Mouse (Mus musculus): Measurements from ENCODE around the gene Als2. TPM values are rescaled to one million over a fixed set of nuclear protein-coding genes. Genes with fewer than 3 reads are reported as not detected.

Gene Als2
- polyA plus RNA-seq, 2 experiments = 3.7 to 4.1 TPM

DNA sequence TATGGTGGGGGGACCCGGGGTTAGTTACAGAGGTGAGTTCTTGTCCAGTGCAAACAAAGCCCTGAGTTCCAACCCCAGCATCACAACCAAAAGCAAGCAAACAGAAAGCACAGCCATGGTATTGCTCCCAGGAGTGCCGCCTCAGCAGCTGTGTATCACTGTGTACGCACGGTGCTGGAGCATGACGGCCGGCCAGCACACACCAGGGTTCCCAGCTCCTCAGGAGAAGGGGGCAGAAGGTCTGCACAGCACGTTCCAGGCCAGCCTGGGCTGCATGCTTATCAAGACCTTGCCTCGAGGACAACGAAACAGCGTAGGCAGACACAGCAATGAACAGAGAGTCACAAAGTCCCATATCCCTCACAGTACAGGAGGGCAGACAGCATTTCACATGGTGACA lies 34.7 kb downstream of the Als2 start:
- Histone ChIP-seq H3K36me3 (replicated peaks; ENCODE audit: control insufficient read depth, insufficient read depth, low read depth) (no peaks in the 10 kb centered on the region), H3K27me3 (ENCODE audit: control insufficient read depth, insufficient read depth, low read length) (no peaks in the 10 kb centered on the region), H3K4me3 (ENCODE audit: insufficient read depth in 1 of 2, low read depth in 2 of 2, low read length in 2 of 2) (no peak overlapping the region), H3K4me2 (ENCODE audit: low read depth) (no peak overlapping the region), H3K9me3 (ENCODE audit: control insufficient read depth, low read length) (no peaks in the 10 kb centered on the region), H3K9ac (replicated peaks) (no peak overlapping the region), H3K4me1 (replicated peaks; ENCODE audit: control insufficient read depth in 2 of 2, insufficient read depth in 2 of 2, low read length in 1 of 2) (no peaks in the 10 kb centered on the region; a peak in 1 of 4 replicates), H3K27ac (no peak overlapping the region)
- WGBS (ENCODE audit: insufficient replicate concordance) = 77% methylated on average over 10 of the region's 10 CpGs
- ATAC-seq (ENCODE audit: insufficient read depth) = no peak
- TF ChIP-seq CTCF (IDR thresholded peaks at IDR 0.05; ENCODE audit: low read depth) = no peak
- no peak for TF ChIP-seq EP300 (IDR thresholded peaks at IDR 0.05; ENCODE audit: low read depth)
- DNase-seq (ENCODE audit: low read depth in 3 of 3, low spot score in 3 of 3) = no peak

DNA sequence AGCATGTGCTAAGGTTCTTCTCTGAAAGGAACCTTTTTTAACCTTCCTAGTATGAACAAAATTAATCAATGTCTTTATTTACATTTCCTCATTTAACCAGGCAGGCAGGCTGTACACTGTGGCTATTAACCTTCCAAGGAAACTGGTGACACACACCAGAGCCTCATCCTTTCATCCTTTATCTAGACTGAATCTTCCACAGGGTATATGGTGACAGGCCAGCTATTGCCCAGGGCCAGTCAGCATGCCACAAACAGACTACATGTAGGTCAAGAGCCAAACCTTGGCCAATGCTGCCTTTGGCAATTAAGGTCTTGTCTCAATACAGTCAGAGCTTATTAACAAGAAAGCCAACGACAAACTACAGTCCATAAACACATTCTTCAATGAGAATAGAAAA lies 35.5 kb downstream of the Als2 start:
- no peaks in the 10 kb centered on the region for H3K9me3 ChIP-seq (ENCODE audit: control insufficient read depth, low read length)
- TF ChIP-seq EP300 (IDR thresholded peaks at IDR 0.05; ENCODE audit: low read depth) = no peak
- no peak for TF ChIP-seq CTCF (IDR thresholded peaks at IDR 0.05; ENCODE audit: low read depth)
- DNase-seq (ENCODE audit: low read depth in 3 of 3, low spot score in 3 of 3) = no peak
- ATAC-seq (ENCODE audit: insufficient read depth) = no peak
- H3K4me1 ChIP-seq (replicated peaks; ENCODE audit: control insufficient read depth in 2 of 2, insufficient read depth in 2 of 2, low read length in 1 of 2) = no peaks in the 10 kb centered on the region; a peak in 1 of 4 replicates
- H3K9ac ChIP-seq (replicated peaks) = no peak overlapping the region
- H3K36me3 ChIP-seq (replicated peaks; ENCODE audit: control insufficient read depth, insufficient read depth, low read depth) = no peaks in the 10 kb centered on the region
- no peak overlapping the region for H3K27ac ChIP-seq
- no peaks in the 10 kb centered on the region for H3K27me3 ChIP-seq (ENCODE audit: control insufficient read depth, insufficient read depth, low read length)
- no peak overlapping the region for H3K4me3 ChIP-seq (ENCODE audit: insufficient read depth in 1 of 2, low read depth in 2 of 2, low read length in 2 of 2)
- no peak overlapping the region for H3K4me2 ChIP-seq (ENCODE audit: low read depth)
- WGBS (ENCODE audit: insufficient replicate concordance) = 56% methylated on average over 1 of the region's 1 CpGs

DNA sequence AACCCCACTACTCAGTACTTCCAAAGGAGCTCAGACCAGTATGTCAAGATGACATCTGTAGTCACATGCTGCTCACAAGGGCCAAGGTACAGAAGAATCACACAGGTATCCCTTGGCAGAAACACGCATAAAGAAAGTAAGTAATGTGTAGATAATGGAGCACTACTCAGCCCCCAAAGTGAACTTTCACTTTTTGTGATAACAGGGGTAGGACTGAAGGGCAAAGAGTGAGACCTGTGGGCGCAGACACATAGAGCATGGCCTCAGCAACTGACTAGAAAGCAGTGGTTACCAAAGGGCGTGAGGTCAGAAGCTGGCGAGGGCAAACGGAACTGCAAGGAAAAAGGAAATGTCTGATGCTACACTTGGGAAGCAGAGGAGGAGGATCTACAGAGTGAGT lies 36.1 kb downstream of the Als2 start:
- no peak overlapping the region for H3K27ac ChIP-seq

DNA sequence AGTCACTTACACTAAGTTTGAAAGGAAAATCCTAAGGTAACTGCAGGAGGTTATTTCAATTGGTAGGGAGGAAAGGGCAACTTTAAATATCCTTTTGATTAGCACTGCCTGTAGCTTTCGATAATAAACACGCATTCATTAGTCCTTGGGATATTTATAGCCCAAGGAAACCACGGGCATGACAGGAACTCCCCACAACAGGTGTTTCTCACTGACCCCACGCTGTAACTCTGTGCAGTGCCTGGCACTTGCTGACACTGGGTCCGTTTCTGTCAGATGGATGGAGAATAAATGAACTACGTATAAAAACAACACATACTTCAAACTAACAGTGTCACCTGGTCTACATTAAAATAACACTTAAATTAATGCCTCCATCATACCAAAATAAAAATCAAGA lies 42.1 kb downstream of the Als2 start:
- Histone ChIP-seq H3K9me3 (ENCODE audit: control insufficient read depth, low read length) (no peaks in the 10 kb centered on the region), H3K4me1 (replicated peaks; ENCODE audit: control insufficient read depth in 2 of 2, insufficient read depth in 2 of 2, low read length in 1 of 2) (no peaks in the 10 kb centered on the region), H3K9ac (replicated peaks) (no peak overlapping the region), H3K27ac (no peak overlapping the region), H3K27me3 (ENCODE audit: control insufficient read depth, insufficient read depth, low read length) (no peaks in the 10 kb centered on the region), H3K36me3 (replicated peaks; ENCODE audit: control insufficient read depth, insufficient read depth, low read depth) (no peaks in the 10 kb centered on the region), H3K4me3 (ENCODE audit: insufficient read depth in 1 of 2, low read depth in 2 of 2, low read length in 2 of 2) (no peak overlapping the region), H3K4me2 (ENCODE audit: low read depth) (no peak overlapping the region)
- WGBS (ENCODE audit: insufficient replicate concordance) = 20% methylated on average over 6 of the region's 6 CpGs
- ATAC-seq (ENCODE audit: insufficient read depth) (no peak), DNase-seq (ENCODE audit: low read depth in 3 of 3, low spot score in 3 of 3) (no peak)
- TF ChIP-seq CTCF (IDR thresholded peaks at IDR 0.05; ENCODE audit: low read depth) = no peak
- TF ChIP-seq EP300 (IDR thresholded peaks at IDR 0.05; ENCODE audit: low read depth) = no peak

More for the DNA sequence above, 36.1 kb downstream of the Als2 start:
- Histone ChIP-seq H3K27me3 (ENCODE audit: control insufficient read depth, insufficient read depth, low read length) (no peaks in the 10 kb centered on the region), H3K4me3 (ENCODE audit: insufficient read depth in 1 of 2, low read depth in 2 of 2, low read length in 2 of 2) (no peak overlapping the region), H3K4me1 (replicated peaks; ENCODE audit: control insufficient read depth in 2 of 2, insufficient read depth in 2 of 2, low read length in 1 of 2) (no peaks in the 10 kb centered on the region; a peak in 1 of 4 replicates), H3K36me3 (replicated peaks; ENCODE audit: control insufficient read depth, insufficient read depth, low read depth) (no peaks in the 10 kb centered on the region), H3K4me2 (ENCODE audit: low read depth) (no peak overlapping the region), H3K9me3 (ENCODE audit: control insufficient read depth, low read length) (no peaks in the 10 kb centered on the region), H3K9ac (replicated peaks) (no peak overlapping the region)
- no peak for ATAC-seq (ENCODE audit: insufficient read depth)
- no peak for DNase-seq (ENCODE audit: low read depth in 3 of 3, low spot score in 3 of 3)
- TF ChIP-seq CTCF (IDR thresholded peaks at IDR 0.05; ENCODE audit: low read depth) (no peak), EP300 (IDR thresholded peaks at IDR 0.05; ENCODE audit: low read depth) (no peak)
- 64% methylated on average over 5 of the region's 5 CpGs for WGBS (ENCODE audit: insufficient replicate concordance)

DNA sequence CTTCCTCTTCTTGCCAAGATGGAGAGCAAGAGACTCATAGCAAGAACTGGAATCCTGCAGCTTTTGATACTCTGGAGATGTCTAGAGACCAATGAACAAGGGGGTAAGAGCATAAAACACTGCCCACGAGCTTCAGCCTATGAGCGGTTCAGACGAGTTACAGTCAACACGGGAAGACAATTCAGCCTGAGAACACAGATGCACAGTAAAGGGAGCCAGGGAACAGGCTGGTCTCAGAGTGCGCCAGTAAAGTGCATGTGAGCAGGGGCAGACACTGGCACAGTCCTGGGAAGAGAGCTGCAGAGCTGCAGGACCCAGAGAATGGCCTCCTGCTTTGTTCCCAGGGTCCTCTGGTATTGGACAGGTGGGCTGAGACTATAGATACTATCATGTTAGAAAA lies 49.2 kb downstream of the Als2 start:
- H3K9me3 ChIP-seq (ENCODE audit: control insufficient read depth, low read length) = no peaks in the 10 kb centered on the region
- no peak overlapping the region for H3K9ac ChIP-seq (replicated peaks)
- no peak overlapping the region for H3K4me2 ChIP-seq (ENCODE audit: low read depth)
- 67% methylated on average over 5 of the region's 5 CpGs for WGBS (ENCODE audit: insufficient replicate concordance)
- 0 out of 4 replicates have a peak, but pooled peaks cover 0 to 2% of the 10 kb centered on the region in 2 experiments for H3K4me1 ChIP-seq (replicated peaks; ENCODE audit: control insufficient read depth in 2 of 2, insufficient read depth in 2 of 2, low read length in 1 of 2)
- TF ChIP-seq EP300 (IDR thresholded peaks at IDR 0.05; ENCODE audit: low read depth) = no peak
- no peak for TF ChIP-seq CTCF (IDR thresholded peaks at IDR 0.05; ENCODE audit: low read depth)
- ATAC-seq (ENCODE audit: insufficient read depth) (no peak), DNase-seq (ENCODE audit: low read depth in 3 of 3, low spot score in 3 of 3) (no peak)
- no peak overlapping the region for H3K27ac ChIP-seq
- H3K4me3 ChIP-seq (ENCODE audit: insufficient read depth in 1 of 2, low read depth in 2 of 2, low read length in 2 of 2) = no peak overlapping the region
- 0 out of 2 replicates have a peak, but pooled peaks cover 2% of the 10 kb centered on the region for H3K36me3 ChIP-seq (replicated peaks; ENCODE audit: control insufficient read depth, insufficient read depth, low read depth)
- no peaks in the 10 kb centered on the region for H3K27me3 ChIP-seq (ENCODE audit: control insufficient read depth, insufficient read depth, low read length)

All from liver, embryonic 14.5 days (tissue).